ENCODE assay signal across 8 mouse cellular contexts in genomic region chr2:66408456-66408855, GRCm38 (mm10). TPM values are rescaled to one million over a fixed set of nuclear protein-coding genes. Genes with fewer than 3 reads are reported as not detected.
DNase-seq lines count a peak whose midpoint lies in the region; ATAC-seq lines count a peak whose summit lies in the region.

No protein-coding gene starts in this region.

- peak overlapping the region; percentile 96 for H3K4me2 ChIP-seq in heart, embryonic 12.5 days
- peak overlapping the region; percentile 73 for H3K4me2 ChIP-seq in forebrain, embryonic 14.5 days (ENCODE audit: low read length)

- peak overlapping the region; percentile 55 for H3K4me3 ChIP-seq in heart, embryonic 12.5 days
- peak overlapping the region; percentile 52; the same call in 1 of the 2 replicates for H3K4me3 ChIP-seq in forebrain, embryonic 14.5 days (ENCODE audit: low read depth, low read length)

- peaks cover 7% of the 10 kb centered on the region; the same call in 1 of the 2 replicates for H3K27me3 ChIP-seq in heart, embryonic 12.5 days (replicated peaks)
- no peaks in the 10 kb centered on the region for H3K27me3 ChIP-seq in forebrain, embryonic 14.5 days (replicated peaks; ENCODE audit: control insufficient read depth, insufficient read depth, low read length)

- no peak overlapping the region for H3K9ac ChIP-seq in heart, embryonic 12.5 days
- peak overlapping the region; percentile 64; the same call in 1 of the 2 replicates for H3K9ac ChIP-seq in forebrain, embryonic 14.5 days (ENCODE audit: low read length)

- H3K4me1 ChIP-seq in heart, embryonic 12.5 days (replicated peaks) = 0 out of 2 replicates have a peak, but pooled peaks cover 3% of the 10 kb centered on the region
- peaks cover 5% of the 10 kb centered on the region for H3K4me1 ChIP-seq in forebrain, embryonic 14.5 days (ENCODE audit: control insufficient read depth, insufficient read depth, low read length)

- no peak for DNase-seq in heart, postnatal 36 days
- DNase-seq in R1 (ENCODE audit: low read depth, low spot score) = peak; percentile 1
- peak; percentile 44 for DNase-seq in forebrain, embryonic 14.5 days (ENCODE audit: low spot score)
- DNase-seq in left cerebral cortex, postnatal 25 days (ENCODE audit: low spot score in 2 of 2) = peak; percentile 57 to 65
- DNase-seq in urinary bladder, adult 18-20 months (ENCODE audit: low spot score in 2 of 2) = no peak
- DNase-seq in thymus, postnatal 0 days (ENCODE audit: low spot score) = no peak
- no peak for DNase-seq in spleen, postnatal 14 days (ENCODE audit: low spot score in 2 of 2)

- no peaks in the 10 kb centered on the region for H3K36me3 ChIP-seq in heart, embryonic 12.5 days
- no peaks in the 10 kb centered on the region for H3K36me3 ChIP-seq in forebrain, embryonic 14.5 days (ENCODE audit: control insufficient read depth, insufficient read depth, low read length)

- intact Hi-C loops in heart, postnatal 36 days (cut with DNase I) = loop anchor here (10.0 kb wide), 1 partner anchor 1014 kb away; no protein-coding TSS in a partner anchor
- intact Hi-C loops in left cerebral cortex, postnatal 25 days (cut with DNase I) = loop anchor here (2.0 kb wide), 2 partner anchors 64 to 72 kb away; no protein-coding TSS in a partner anchor

- 7% methylated on average over 11 of the region's 11 CpGs for WGBS in heart, embryonic 12.5 days
- WGBS in forebrain, embryonic 14.5 days = 32% methylated on average over 11 of the region's 11 CpGs

- no peaks in the 10 kb centered on the region; the same call in 1 of the 2 replicates for H3K9me3 ChIP-seq in heart, embryonic 12.5 days (replicated peaks)
- no peaks in the 10 kb centered on the region for H3K9me3 ChIP-seq in forebrain, embryonic 14.5 days (replicated peaks; ENCODE audit: control insufficient read depth, low read length)

- no peak overlapping the region for H3K27ac ChIP-seq in heart, embryonic 12.5 days (ENCODE audit: poor library complexity, severe bottlenecking)
- H3K27ac ChIP-seq in forebrain, embryonic 14.5 days (ENCODE audit: low read depth, low read length) = no peak overlapping the region

- no peak for ATAC-seq in heart, embryonic 12.5 days (ENCODE audit: insufficient number of reproducible peaks, low FRiP score)
- peak; percentile 16; the same call in 1 of the 2 replicates for ATAC-seq in forebrain, embryonic 14.5 days

RNA-seq across cellular contexts. Expression of gene Scn1a, which starts 32.2 kb away (rescaled TPM):
- polyA plus RNA-seq in heart, embryonic 12.5 days (2016; fragmentation: Nextera tagmentation; extraction: Ambion mirVana) = 0.08 TPM in 1 of 2 replicates, not detected in the other
- total RNA-seq in heart, postnatal 36 days (2021) = not detected
- polyA plus RNA-seq in forebrain, embryonic 14.5 days (2014; fragmentation: Nextera tagmentation; extraction: Ambion mirVana) = 4.6 and 7.6 TPM in 2 replicates
- total RNA-seq in left cerebral cortex, postnatal 25 days (2021) = 100 to 1,000 TPM; 103 to 117 TPM
- polyA plus RNA-seq in thymus, postnatal 0 days (2015; fragmentation: Nextera tagmentation; extraction: Ambion mirVana) = 0.41 and 0.57 TPM in 2 replicates

Comparison
In these comparisons a context has a peak if more than half of its experiments do, and no peak if none do; other contexts are left out.
1. DNase-seq: peak in R1 (single experiment), forebrain, embryonic 14.5 days (single experiment) and left cerebral cortex, postnatal 25 days (2 of 2); none in heart, postnatal 36 days (0 of 2), urinary bladder, adult 18-20 months (0 of 2), thymus, postnatal 0 days (single experiment) and spleen, postnatal 14 days (0 of 2).